Mouse (Mus musculus) MEL-GATA-1-ER (cell line): ENCODE measurements around the gene Ahr.

Experiments
- DNase-seq: peaks from one replicate; pipeline ENCODE4 v3.0.0-alpha.2; 2012; ENCODE audit warnings: low read depth; ENCODE audit errors: extremely low read depth

Gene Ahr

DNA sequence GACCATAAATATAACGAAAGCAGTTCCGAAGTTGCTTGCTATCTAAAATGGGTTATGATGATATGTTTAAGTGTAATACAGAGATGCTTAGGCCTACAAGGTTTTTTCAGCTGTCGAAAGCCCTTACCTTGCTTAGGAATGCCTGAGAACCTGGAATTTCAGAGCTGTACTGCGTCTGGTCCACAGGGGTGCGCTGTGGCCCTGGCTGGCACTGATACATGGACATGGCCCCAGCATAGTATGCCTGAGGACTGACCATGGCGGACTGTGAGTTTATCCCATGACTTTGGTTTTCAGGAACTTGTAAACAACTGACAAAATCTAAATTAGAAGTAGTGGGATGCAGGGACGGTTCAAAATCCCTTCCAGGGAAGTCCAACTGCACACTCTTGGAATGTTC lies 31.3 kb downstream of the Ahr start:
- no peak for DNase-seq

DNA sequence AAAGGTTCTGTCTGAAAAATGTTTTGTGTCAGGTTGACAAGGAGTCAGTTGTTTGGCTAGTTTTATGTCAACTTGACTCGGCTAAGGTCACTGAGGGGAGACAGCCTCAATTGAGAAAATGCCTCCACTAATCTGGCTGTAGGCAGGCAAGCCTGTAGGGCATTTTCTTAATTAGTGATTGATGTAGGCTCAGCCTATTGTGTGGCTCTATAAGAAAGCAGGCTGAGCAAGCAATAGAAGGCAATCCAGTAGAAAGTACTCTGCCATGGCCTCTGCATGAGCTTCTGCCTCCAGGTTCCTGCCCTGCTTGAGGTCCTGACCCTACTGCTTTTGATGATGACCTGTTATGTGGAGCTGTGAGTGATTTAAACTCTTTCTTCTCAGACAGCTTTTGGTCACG lies 33.4 kb downstream of the Ahr start:
- DNase-seq: no peak

DNA sequence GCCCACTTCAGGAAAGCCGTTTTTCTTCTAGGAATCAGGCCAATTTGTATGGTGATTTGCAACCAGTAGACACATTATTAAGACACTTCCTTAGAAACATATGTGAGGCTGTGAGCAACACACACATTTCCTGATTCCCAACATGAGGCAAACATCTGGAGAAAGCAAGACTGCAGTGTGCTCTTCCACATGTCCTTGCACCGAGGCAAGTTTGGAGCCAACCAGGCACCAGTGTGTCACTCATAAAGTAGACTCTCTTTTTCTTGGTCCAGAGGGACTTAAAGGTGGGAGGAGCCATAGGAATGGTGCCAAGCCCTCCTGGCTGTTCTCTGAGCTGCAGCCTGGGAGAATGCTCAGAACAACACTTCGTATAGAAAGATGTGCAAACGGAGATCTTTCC lies 39.6 kb downstream of the Ahr start:
- DNase-seq: no peak

DNA sequence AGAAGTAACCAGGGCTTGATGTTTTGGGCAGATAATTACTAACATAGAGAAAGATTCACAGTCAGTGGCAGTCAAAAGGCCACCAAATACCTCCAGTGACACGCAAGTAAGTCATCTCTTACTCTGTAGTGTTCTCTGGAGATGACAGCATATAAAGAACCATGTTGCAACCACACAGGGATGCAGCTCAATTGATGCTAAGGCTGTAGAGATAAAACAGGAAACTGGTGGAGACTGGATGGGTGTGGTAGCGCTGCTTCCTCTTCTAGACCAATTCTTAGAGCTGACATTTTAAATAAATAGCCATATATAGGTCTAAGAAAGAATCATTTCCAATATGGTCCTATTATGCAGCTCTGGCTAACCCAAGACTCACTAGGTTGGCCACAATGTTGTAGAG lies 54.1 kb downstream of the Ahr start:
- DNase-seq: no peak

DNA sequence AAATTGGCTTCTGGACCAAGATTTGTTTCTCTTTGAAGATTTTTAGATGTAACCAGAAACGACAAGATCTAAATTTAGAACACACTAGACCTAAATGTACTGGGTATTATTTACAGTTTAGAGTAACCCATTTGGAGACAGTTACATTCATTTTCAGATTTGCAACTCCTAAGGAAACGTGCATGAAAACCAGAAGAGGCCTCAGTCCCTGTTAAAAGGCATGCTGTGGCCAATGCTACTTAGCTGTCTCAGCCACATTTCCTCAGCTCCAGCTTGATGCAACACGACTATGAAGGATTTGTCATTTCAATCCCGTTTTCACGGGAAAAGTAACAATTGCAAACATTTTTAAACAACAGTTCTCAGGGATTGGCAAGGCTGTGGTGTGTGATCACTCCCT lies 55.9 kb downstream of the Ahr start:
- no peak for DNase-seq

DNA sequence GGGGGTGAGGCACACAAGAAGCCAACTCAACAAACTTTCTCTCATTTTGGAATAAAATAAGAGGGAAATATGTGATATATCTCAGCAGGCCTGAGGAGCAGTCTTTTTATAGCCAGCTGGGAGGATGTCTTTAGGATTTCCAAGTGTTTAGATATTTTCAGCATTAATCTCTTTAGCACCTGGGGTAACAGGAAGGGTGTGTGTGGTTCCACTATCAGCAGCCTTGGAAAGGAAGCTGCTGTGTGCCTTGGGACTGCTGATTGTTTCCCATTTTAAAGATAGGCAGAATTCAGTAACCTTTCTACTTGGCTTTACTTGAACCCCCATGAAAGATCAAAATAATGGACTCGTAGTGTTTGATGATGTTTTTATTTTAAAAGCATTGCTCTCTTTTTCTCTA lies 71.4 kb downstream of the Ahr start:
- peak; percentile 59 for DNase-seq

DNA sequence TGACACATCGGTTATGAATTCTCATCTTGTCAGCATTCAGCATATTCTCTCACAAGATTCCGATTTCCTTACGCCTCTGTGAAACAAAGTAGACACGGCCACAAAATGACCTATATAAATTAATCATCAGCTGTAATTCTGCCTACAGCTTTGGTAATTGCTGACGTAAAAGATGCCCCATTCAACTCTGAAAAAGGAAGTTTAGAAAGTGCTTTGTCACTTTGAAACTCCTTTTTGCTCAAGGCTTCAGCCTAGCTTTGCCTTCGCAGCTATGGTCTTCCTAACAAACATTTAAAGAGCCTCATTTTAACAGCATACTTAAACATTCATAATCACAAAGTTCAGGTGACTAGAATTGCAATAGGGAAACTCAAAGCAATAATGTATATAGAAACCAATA lies 72.2 kb downstream of the Ahr start:
- DNase-seq: no peak

DNA sequence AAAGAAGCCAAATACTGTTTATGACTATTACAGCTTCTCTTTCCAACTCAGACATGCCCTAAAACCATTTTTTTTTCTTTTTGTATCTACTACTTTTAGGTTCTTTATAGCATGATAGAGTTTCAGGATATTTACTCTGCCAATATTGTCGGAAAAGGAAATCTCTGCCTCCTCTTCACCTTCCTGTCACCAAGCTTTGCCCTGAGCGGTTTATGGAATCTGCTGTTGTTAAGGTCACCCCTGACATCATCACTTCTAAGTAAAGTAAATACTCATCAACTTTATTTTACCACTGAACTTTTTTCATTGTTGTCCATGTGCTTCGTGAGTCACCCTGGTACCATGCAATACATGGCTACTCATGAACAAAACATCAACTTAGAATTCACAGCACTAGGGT lies 75.2 kb downstream of the Ahr start:
- DNase-seq: no peak
